Mouse (Mus musculus): ENCODE data around the gene Piga.

The Piga gene

GRCm38 (mm10) chrX:164436709-164437108, 17.1 kb downstream of the Piga start, which contains the start of gene Asb11:
Asb11 (plus strand) TSS chrX:164436994.
- no peak for DNase-seq

GRCm38 (mm10) chrX:164439462-164439861, 19.9 kb downstream of the Piga start:
- DNase-seq, result peak; percentile 49 to 64

GRCm38 (mm10) chrX:164440140-164440539, 20.6 kb downstream of the Piga start:
- DNase-seq, result peak; percentile 88 to 92

GRCm38 (mm10) chrX:164440703-164441102, 21.1 kb downstream of the Piga start:
- DNase-seq, result peak; percentile 34 to 38

GRCm38 (mm10) chrX:164441306-164441705, 21.7 kb downstream of the Piga start:
- no peak for DNase-seq

- no peak for DNase-seq
Observed at GRCm38 (mm10) chrX:164445601-164446000, 26.0 kb downstream of the Piga start.

GRCm38 (mm10) chrX:164446106-164446551, 26.5 kb downstream of the Piga start:
- peak in 1 of 2 experiments; percentile 14 for DNase-seq

GRCm38 (mm10) chrX:164446835-164447681, 27.5 kb downstream of the Piga start:
- no peak for DNase-seq

GRCm38 (mm10) chrX:164447682-164448071, 28.1 kb downstream of the Piga start:
- no peak for DNase-seq

- peak; percentile 47 to 58 for DNase-seq
Observed at GRCm38 (mm10) chrX:164449201-164449600, 29.6 kb downstream of the Piga start.

GRCm38 (mm10) chrX:164459205-164459878, 39.8 kb downstream of the Piga start:
- peak in 1 of 2 experiments; percentile 29 for DNase-seq

Measured in kidney, postnatal 36 days (tissue).